1 mouse cellular context compared by ENCODE assay signal in the genomic region with DNA sequence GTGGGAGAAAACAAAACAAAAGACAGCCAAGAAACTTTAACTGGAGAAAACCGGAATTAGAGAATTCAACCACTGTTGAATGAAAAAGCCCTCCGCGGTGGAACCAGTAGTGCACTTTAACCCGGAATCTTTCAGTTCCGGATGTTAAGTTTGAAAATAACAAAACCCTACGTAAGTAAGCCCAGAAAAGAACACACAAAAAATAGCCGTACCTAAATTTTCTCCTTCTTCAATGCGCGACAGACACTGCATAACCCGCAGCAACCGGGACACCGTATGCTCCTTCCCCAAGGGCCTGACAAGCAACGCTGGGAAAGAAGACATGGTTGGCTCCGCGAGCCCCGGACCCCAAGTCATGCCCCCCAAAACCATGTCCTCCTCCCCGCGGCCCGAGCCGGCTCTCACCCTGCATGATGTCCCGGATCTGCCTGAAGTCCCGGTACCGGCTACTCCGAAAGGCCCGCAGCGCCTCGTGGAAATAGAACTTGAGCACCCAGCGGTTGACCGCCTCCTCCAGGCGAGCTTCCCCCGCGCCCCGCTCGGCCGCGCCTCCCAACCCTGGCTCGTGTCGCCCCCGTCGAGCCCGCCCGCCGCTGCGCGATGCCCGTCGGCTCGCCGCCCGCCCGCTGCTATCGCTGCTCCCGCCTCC.
TF ChIP-seq lines count a peak whose summit lies in the region.

No protein-coding gene starts in this region.

TF ChIP-seq in CH12.LX, 34 proteins besides CTCF, POLR2A, EP300 and RAD21:
- peak; percentile 72 for TF ChIP-seq MYC (IDR thresholded peaks at IDR 0.05; ENCODE audit: low read depth, low read length)
- no peak for TF ChIP-seq NELFE (IDR thresholded peaks at IDR 0.05; ENCODE audit: low read depth, low read length)
- peak; percentile 44 for TF ChIP-seq ELF1 (IDR thresholded peaks at IDR 0.05; ENCODE audit: low read depth, low read length)
- 0 out of 2 replicates have a peak, but pooled peaks have one; percentile 21 for TF ChIP-seq CHD2 (IDR thresholded peaks at IDR 0.05; ENCODE audit: low read length)
- TF ChIP-seq BHLHE40 (IDR thresholded peaks at IDR 0.05; ENCODE audit: low read depth, low read length) = peak; percentile 27; the same call in 1 of the 2 replicates
- 0 out of 2 replicates have a peak, but pooled peaks have one; percentile 44 for TF ChIP-seq E2F4 (IDR thresholded peaks at IDR 0.05; ENCODE audit: insufficient replicate concordance, low read depth, low read length)
- TF ChIP-seq ZMIZ1 (IDR thresholded peaks at IDR 0.05; ENCODE audit: low read depth, low read length) = no peak
- TF ChIP-seq SIN3A (IDR thresholded peaks at IDR 0.05; ENCODE audit: low read length) = peak; percentile 96
- TF ChIP-seq RCOR1 (conservative IDR thresholded peaks at IDR 0.05; ENCODE audit: low read depth, low read length) = no peak
- 0 out of 2 replicates have a peak, but pooled peaks have one; percentile 10 for TF ChIP-seq IRF4 (IDR thresholded peaks at IDR 0.05; ENCODE audit: low read depth, low read length)
- peak; percentile 55; the same call in 1 of the 2 replicates for TF ChIP-seq MAX (IDR thresholded peaks at IDR 0.05; ENCODE audit: low read length)
- TF ChIP-seq TBP (conservative IDR thresholded peaks at IDR 0.05; ENCODE audit: low read depth, low read length) = peak; percentile 31; the same call in 1 of the 2 replicates
- TF ChIP-seq KAT2A (IDR thresholded peaks at IDR 0.05; ENCODE audit: insufficient replicate concordance, low read length) = 0 out of 2 replicates have a peak, but pooled peaks have one; percentile 35
- TF ChIP-seq MXI1 (IDR thresholded peaks at IDR 0.05; ENCODE audit: low read depth, low read length) = peak; percentile 53; the same call in 1 of the 2 replicates
- TF ChIP-seq JUND (conservative IDR thresholded peaks at IDR 0.05; ENCODE audit: low read depth, low read length) = no peak
- 0 out of 2 replicates have a peak, but pooled peaks have one; percentile 8 for TF ChIP-seq ETS1 (conservative IDR thresholded peaks at IDR 0.05; ENCODE audit: low read depth, low read length)
- TF ChIP-seq HCFC1 (IDR thresholded peaks at IDR 0.05; ENCODE audit: low read depth, low read length) = peak; percentile 74
